Mouse (Mus musculus) gastrocnemius, adult 18-20 months (tissue): Measurements from ENCODE around the gene 1700025G04Rik. TPM values are rescaled to one million over a fixed set of nuclear protein-coding genes. Genes with fewer than 3 reads are reported as not detected.

Experiments
- DNase-seq: peaks from one replicate; pipeline ENCODE4 v3.0.0; 2021; ENCODE audit warnings: low spot score
- total RNA-seq, 2 experiments: library from RNA; stranded (reverse); gene quantifications; 2 replicates each; pipeline ENCODE4 v1.2.3; 2021

Gene 1700025G04Rik
- total RNA-seq, 2 experiments from 2014 or later: 72.9 to 79.7 TPM

DNA sequence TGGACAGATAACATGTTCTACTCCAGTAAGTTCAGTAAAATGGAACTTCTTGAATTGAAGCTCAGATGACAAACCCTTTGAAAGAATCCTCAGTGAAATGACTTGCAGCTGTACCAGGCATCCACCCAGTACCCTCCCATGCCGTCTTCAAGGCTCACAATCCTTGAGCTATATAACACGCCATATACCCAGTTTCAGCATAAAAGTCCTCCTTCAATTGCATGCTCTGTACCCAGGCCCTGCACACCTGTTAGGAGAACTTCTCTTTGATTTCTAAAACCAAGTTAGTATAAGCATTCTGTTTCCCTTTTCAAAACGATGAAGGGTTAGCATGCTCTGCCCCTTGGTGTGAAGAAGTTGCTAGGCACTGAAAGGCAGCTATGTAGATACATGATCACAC, 56.2 kb downstream of the 1700025G04Rik start:
- no peak for DNase-seq

DNA sequence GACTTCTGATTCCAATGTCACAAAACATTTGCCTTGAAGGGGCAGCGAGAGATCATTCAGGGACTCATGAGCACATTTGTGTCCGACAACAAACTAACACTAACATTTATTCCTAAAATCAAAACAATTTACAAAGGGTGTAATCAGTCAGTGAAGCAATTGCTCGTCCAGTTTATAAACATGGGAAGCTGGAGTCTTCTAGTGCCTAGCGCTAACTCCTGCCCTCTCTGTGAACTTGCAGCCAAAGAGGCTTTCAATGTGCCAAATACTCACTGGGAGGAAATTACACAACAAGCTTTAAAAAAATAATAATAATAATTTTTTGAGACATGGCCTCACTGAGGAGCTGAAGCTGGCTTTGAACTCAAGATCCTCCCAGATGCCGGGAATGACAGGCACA, 57.8 kb downstream of the 1700025G04Rik start:
- DNase-seq: no peak

DNA sequence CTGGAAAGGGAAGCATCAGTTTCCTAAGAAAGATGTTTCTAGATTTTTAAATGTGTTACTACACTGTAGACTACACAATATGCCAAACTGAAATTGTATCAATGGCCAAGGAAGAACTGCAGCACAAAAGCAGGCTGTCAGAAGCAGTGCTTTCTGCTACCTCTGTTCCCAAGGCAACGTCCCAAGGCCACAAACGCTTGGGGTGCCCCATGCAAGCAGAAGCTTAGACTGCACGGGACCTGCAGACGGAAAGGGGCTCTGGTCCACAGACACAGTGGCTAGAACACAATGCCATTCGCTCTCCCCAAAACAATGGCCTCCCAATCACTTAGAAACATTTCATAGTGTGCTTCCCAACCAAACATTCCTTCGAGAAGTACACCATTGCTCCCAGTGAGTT, 59.4 kb downstream of the 1700025G04Rik start:
- DNase-seq: no peak

DNA sequence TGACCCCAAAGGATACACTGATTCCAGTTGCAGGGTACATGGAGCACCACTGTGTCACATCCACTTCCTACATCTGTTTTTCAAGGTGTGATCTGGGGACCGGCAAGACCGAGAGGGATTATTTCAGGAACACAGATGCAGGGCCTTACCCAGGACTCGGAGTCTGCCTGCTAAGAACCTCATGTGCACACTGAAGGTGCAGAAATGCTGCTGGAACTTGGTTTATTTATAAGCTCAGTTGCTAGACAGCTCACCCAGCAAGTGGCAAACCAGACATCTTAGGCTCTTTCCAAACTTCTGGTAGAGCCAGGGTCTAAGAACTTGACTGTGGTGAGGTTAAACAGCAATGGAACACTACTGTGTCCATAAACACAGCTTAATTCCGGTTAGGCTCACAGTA, 61.2 kb downstream of the 1700025G04Rik start:
- no peak for DNase-seq

DNA sequence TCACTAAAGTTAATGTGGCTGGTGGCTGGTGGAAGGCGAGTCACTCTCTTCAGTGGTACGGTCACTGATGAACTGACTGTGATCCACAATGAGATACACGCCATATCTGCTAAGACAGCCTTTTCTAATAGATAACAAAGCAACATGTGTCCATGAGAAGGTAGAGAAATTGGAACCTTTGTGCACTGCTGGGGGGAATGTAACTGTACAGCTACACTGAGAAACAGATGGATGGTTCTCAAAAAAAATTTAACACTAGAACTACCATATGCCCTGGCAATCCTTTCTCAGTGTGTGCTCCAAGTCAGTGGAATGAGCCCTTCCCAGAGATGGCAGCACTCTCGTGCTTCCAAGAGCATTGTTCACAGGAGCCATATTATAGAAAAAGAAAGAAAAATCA, 63.2 kb downstream of the 1700025G04Rik start:
- DNase-seq: no peak

DNA sequence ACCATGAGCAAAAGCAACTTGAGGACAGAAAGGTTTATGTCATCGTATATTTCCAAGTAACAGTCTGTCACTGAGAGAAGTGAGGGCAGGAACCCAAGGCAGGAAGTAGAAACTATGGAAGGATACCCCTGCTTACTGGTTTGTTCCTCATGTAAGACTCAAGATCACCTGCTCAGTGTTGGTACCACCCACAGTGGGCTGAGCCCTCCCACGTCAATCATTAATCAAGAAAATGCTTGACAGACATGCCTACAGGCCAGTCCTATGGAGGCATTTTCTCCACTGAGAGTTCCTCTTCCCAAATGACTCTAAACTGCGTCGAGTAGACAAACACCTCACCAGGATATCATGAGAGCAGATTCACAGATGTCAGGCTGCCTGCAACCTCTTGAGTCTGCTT, 64.6 kb downstream of the 1700025G04Rik start:
- DNase-seq: no peak

DNA sequence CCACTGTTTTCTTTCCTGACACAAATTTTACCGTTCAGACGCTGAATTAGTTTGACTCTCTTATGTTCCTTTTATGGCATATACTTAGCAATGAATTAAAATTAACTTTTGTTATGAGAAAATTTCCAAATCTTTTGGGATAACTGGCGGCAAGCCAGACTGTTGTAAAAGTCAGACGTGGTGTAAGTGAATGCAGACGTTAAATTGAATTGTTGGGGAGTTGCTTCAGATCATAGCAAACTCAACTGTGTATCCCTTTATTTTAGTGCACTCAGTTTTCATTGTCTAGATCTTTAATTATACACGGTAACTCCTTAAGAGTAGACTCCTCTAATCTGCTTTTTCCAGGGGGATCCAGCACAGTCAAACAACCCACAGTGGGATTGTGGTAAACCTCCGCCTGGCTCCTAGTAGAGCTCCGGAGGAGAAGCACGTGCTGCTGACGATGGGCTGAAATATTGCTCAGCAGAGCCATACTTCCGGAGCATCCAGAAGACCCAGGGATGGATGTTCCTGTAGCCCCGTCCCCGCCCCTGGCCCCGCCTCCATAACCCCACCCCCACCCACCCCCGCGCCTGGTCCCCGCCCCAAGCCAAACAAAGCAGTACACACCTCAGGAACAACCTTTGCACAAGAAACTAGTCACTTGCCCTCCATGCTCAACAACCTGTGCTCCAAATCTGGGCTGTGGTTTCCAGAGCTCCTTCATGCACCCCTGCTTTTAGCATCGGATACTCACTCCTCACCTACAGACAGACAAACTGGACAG, 65.7 kb downstream of the 1700025G04Rik start:
- no peak for DNase-seq

DNA sequence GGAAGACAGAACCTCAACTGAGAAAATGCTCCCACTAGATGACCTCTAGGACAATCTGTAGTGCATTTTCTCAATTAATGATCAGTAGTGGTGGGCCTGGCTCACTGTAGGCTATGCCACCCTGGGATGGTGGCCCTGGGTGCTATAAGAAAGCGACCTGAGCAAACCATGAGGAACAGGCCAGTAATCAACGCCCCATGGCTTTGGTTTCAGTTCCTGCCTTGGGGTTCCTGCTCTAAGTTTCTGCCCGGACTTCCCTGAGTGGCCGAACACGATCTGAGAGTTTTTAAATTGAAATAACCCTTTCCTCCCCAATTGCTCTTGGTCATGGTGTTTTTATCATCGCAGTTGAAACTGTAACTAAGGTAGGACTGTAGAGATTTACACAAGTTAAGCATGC, 69.1 kb downstream of the 1700025G04Rik start:
- DNase-seq: no peak

DNA sequence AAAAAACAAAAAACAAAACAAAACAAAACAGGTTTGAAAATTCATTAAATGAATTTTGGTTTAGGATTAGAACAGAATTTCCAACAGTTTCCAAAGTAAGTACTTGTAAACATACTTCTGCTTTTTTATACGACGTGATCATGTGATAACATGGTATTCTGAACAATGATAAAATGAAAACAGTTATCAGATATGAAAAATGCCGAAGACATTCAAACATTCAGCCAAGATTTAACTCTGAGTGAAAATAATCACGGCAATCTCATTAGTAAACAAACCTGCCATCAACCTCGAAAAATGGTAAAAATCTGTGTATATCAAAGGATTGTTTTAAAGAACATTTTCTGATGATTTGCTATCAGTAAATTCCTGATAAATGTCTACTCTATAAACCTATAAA, 69.9 kb downstream of the 1700025G04Rik start:
- no peak for DNase-seq

DNA sequence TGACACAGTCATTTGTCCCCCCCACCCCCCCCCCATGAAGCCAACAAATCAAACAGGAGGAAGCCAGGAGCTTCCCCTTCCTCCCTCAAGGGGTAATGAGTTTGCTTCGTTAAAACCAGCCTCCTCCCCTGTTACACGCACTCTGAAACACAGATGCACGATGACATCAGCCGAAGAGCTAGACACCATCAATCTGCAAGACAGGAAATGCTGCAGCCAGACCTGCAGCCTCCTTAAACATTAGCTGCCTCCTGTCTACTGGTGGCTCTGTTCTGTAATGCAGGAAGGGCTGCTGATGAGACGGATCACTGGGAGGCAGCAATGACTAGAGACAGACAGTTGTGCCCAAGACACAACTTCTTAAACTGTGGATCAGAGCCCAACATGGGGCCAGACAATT, 70.7 kb downstream of the 1700025G04Rik start:
- DNase-seq: no peak

DNA sequence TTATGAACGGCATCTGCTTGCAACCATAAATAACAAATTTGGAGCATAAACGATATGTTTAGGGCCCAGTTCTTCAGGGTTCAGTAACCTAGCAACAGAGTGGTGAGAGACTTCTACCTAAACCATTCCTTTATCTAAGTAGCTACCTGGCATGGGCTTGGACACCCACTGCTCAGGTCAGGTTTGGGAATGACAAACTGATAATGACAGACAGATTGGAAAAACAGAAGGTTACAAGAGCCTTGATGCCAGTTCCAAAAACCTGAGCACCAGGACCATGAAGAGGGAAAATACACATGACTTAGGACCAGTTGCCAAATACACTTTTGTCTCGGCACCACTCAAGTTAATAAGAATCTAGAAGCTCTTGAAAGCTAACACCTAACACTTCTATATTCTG, 71.6 kb downstream of the 1700025G04Rik start:
- no peak for DNase-seq

DNA sequence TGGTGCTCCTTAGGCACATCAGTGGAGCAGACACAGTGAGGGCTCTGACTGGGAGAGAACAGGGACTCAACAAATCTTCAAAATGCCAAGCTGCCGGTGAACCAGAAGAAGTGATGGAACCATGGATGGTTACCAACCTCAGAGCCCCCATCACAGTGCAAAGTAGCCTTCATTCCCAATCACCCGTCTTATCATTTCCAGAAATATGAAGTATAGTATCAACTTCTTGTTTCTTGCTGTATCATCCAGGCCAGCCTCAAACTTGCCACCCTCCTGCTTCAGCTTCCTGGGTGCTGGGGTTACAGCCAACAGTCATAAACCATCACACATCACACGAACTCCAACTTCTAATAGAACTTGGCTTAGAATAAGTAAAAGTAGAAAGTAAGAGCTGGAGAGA, 73.3 kb downstream of the 1700025G04Rik start:
- DNase-seq: no peak

DNA sequence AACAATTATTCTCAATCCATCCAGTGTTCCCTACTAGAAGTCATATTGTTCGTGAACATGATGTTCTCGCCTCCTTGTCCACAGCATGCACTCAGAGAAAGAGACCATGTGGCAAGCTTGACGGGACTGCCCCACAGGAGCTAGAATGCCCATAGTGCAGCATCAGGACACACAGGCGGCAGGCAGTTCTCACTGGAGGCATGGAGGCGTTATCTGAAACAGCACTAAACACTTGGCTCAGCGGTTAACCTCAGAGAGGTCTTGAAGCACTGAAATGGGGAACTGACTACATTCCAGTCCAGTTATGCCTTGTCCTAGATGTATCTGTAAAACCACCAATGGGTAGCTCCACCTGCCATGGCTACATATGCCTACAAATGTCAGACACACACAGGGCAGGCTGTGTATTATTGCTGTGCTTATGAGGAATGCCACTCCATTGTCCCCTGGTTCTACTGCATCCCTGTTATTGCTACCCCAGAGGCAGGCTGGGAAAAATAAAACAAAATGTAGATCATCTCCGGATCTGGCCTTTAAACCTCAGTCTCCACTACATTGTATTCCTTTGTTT, 74.3 kb downstream of the 1700025G04Rik start:
- DNase-seq: no peak

DNA sequence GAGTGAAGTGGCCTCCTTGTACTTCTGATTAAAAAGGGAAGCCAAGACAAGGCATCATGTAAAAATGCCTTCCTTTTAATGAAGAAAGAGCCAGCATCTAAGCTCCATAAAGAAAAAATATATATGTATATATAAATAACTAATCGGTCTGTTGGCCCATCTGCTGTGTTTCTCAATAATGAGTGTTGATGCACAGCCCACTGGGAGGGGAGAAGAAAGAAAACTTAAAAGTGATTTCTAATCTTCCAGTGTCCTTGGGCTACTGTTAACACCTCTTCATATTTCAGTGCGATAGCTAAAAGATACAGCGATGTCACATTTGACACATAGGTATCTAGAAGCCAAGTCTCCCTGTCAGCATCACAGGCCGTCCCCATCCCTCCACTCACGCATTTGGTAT, 78.2 kb downstream of the 1700025G04Rik start:
- no peak for DNase-seq

DNA sequence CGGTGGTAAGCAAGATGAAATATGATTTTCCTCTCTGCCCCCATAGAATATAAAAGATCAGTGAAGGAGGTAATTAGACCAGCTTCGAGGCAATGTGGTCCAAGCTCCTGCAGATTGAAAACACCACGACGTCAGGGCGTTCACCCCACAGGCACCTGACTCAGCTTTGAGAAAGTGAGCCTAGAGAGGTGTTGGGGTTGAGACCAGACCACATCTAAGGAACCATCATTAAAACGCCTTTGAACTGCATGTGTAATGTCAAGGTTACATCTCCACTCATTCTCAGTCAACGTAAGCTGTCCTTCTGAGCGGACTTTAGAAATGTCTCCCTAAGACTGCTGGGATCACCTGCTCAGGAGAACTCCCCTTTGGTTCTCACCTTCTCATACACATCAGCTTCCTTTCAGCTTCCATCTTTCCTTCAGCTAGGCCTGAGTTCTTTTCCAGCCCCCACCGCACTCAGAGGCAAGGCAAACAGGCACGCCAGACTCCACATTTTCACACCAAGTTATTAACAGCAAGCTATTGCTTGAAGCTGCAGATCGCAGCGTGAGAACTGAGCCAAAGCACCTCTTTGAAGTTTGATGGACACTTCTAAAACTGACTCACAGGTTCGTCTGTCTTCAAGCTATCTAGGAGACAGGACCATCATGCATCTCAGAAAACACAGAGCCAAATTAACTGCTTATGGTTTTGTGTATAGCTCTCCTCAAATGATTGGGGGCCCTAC, 79.5 kb downstream of the 1700025G04Rik start:
- no peak for DNase-seq

DNA sequence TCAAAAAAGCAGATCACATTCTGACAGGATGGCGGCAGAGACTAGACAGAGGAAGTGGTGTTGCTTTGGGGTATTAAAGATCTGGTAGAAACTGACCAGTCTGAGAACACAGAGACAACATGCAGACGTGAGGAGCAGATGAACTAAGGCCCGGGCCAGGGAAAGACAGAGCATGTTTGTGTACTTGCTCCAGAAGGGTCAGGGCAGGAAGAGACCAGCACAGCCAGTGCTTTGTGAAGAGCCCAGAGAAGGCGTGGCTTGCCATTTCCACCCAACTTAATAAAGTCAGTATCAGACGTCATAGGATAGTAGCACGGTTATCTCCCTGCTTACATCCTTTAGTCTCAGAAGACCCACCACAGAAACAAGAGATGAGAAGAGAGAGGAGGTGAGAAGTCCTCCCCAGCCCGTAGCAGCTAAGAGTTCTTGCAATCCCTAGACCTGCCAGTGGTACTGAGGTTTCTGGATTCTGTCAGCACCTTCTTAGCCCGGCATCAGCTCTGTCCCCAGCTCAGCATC, 81.4 kb downstream of the 1700025G04Rik start:
- peak; percentile 18 for DNase-seq

DNA sequence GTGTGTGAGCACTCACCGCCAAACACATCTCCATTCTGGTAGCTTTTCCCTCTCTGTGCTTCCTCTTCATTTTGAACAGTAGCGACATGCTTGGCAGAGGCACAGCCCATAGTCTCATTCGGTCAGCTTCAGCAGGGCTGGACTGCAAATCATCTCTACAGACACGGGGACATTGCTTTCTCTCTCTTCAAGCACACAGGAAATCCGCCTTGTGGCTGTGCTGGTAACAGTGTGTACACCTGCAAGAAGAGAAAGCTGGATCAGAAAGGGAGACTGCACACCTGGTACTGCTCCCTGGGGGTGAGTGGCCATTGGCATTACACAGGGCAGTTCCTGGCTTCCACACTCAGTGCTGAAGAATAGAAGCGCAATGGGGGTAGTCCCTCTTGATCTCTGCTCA, 83.4 kb downstream of the 1700025G04Rik start:
- DNase-seq: no peak

DNA sequence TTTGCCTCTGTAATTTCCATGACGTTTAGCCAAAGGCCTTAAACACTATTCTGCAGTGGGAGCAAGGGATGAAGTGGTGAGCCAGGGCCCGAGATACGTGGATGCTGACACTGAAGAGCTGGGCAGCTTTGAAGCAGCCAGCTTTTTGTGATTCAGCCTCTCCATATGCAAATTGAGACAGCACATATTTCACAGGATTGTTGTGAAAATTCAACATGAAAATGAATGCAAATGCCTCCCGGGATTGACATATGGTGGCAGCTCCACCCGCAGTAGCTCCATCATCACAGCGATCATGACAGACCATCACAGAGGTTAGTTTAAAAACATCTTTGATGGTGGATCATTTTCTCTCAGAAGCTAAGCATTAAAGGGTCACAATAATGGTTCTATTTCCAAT, 85.4 kb downstream of the 1700025G04Rik start:
- DNase-seq: no peak

DNA sequence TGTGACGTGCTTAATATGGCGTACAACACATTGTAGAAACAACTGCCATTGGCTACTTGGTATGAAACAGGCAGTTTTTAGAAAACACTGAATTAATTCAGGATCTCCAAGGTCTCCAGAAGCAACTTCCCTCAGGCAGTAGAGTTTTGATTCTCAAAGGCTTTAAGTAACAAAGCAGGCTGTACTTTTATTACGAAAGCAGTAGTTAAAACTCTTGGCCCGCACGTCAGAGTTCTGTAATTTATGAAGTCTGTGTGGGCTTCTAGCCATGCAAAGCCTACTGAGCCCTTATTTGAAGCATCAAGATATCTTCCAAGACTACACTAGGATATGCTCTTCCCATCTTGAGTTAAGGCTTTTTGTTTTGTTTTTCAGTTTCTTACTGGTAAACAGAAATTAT, 89.5 kb downstream of the 1700025G04Rik start:
- no peak for DNase-seq

DNA sequence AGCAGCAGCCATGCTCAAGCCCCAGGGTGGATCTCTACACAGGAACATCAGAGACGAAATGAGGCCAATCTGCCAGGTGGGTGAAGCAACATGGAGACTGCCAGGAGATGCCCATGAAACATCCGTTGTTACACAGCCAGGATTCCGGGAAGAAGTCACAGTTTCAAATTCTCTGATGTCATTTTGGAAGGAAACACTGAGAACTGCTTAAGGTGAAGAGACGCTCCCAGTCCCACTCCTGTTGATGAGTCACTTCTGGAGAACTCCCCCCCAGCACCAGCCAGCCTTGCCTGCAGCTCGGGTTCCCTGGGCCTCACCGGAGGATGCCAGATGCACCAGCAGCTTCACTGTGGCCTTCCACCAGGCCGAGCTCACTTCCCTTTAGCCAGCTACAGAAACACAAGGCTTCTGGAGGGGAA, 90.5 kb downstream of the 1700025G04Rik start:
- DNase-seq: peak; percentile 61

DNA sequence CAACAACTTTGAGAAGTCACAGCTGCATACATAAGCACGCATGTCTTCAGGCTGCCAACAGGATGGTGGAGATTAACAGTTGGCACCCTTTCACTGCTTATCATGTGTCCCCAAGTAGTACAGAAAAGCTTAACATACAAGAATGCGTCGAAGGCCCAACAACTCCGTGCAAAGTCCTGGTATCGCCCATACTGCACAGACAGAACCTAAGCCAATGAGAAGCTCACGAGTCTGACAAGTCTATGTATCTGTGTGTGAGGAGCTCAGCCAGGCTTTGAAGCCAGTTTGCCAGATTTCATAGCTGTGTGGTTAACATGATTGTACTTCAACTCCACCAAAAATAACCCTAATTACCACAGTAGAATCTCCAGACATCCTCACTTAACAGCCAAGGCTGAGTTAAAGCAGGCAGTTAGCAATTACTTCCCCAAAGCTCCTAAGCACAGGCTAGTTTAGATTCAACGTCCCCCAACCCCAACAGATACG, 91.2 kb downstream of the 1700025G04Rik start:
- DNase-seq: no peak

DNA sequence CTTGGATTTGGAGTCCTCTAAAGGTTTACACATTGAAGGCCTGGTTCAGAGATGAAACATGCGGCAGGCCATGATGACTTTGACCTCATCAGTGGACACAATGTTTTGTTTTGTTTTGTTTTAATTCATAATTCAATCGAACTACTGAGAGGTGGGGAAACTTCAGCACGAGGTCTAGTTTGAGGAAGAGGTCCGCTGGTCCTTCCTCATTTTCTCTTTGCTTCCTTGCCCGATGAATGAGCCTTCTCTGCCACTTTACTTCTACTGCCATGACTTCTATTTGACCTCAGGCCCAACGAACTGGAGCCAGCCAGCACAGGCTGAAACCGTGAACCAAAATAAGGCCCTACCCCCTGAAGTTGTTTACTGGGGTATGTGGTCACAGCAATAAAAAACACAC, 92.3 kb downstream of the 1700025G04Rik start:
- no peak for DNase-seq
